Mouse (Mus musculus) hindbrain, embryonic 13.5 days (tissue): ENCODE results near the gene 9130008F23Rik. TPM values are rescaled to one million over a fixed set of nuclear protein-coding genes. Genes with fewer than 3 reads are reported as not detected.

Experiments
- ATAC-seq: fragments of 200-750 bp; cut with Nextera tagmentation; 2 replicates; pipeline ENCODE4 v1.8.0; 2017; ENCODE audit warnings: moderate TSS enrichment; ENCODE audit not compliant: low FRiP score
- H3K27ac ChIP-seq: fragments of 300-500 bp; sonication (generic); 2 replicates; pipeline ENCODE4 v1.5.1; 2015; ENCODE audit warnings: inconsistent platforms, mild to moderate bottlenecking, moderate library complexity
- H3K27me3 ChIP-seq: fragments of 300-500 bp; sonication (generic); 2 replicates; pipeline ENCODE4 v1.6.1; 2015; ENCODE audit warnings: mild to moderate bottlenecking, inconsistent platforms
- H3K36me3 ChIP-seq: fragments of 300-500 bp; sonication (generic); 2 replicates; pipeline ENCODE4 v1.6.1; 2015; ENCODE audit warnings: mild to moderate bottlenecking, inconsistent platforms
- H3K4me1 ChIP-seq: fragments of 300-500 bp; sonication (generic); replicated peaks from 2 replicates; pipeline ENCODE4 v1.6.1; 2015; ENCODE audit warnings: inconsistent platforms
- H3K4me2 ChIP-seq: fragments of 300-500 bp; sonication (generic); 2 replicates; pipeline ENCODE4 v1.6.1; 2015; ENCODE audit warnings: inconsistent platforms, mild to moderate bottlenecking, moderate library complexity
- H3K4me3 ChIP-seq: fragments of 300-500 bp; sonication (generic); 2 replicates; pipeline ENCODE4 v1.5.1; 2015; ENCODE audit warnings: mild to moderate bottlenecking, inconsistent platforms
- H3K9ac ChIP-seq: fragments of 300-500 bp; sonication (generic); 2 replicates; pipeline ENCODE4 v1.6.1; 2015; ENCODE audit warnings: mild to moderate bottlenecking, inconsistent platforms
- H3K9me3 ChIP-seq: fragments of 300-500 bp; sonication (generic); 2 replicates; pipeline ENCODE4 v1.6.1; 2016; ENCODE audit warnings: inconsistent platforms
- WGBS: fragments of 180-500 bp; shearing (Covaris S2); methylation state at CpG from one replicate; pipeline ENCODE4 v1.1.7; 2015; 5-methylcytosine and 5-hydroxymethylcytosine counted together
- polyA plus RNA-seq: library from polyadenylated mRNA; unstranded; fragments of >200 nt; fragmentation: Nextera tagmentation; extraction: Ambion mirVana; gene quantifications from 2 replicates; pipeline ENCODE4 v1.2.1, GENCODE M21; 2015

9130008F23Rik gene
- polyA plus RNA-seq: 0.49 and 1.0 TPM in 2 replicates

DNA sequence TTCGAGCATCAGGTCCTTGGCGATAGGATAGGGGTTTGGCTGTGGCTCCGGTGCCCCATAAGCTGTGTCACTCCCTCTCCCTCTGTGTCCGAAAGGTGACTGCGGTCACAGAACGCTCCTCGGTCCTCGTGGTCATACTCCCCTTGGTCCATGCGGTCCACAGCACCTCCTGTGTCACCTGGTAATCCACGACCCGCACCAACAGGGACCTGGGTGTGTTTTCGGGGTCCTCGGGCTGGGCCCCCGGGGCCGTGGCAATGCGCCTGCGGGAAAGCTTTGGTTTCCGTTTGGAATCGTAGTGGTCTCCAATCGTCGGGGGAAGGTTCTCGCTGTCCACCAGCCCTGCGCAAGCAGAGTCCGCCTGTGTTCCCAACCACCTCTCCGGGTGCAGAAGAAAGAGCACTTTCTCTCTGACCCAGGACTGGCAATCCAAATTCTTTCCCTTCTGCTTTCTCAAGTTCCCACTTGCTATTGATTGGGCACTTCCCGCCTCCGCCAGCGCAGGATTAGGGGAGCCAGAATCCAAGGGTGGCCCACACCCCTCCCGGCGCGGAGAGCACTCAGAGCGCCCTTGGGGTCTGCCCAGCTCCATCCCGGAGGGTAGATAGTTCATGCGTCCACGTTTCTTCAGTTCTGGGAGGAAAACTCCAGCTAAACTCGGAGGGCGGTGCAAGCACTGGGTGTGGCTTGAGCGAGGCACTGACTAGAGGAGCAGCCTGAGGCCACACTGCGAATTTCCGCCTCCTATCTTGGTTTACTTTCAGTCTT lies at the start of gene 9130008F23Rik:
Gene 9130008F23Rik, minus strand, starts transcription at position 636 of the 768 bp plus-strand sequence.
- ATAC-seq: peak; percentile 73
- H3K4me3 ChIP-seq: peak within 1 kb of the TSS; percentile 54
- H3K4me1 ChIP-seq: peaks cover 9% of the 10 kb centered on the region

GRCm38 (mm10) chr17:40915499-40915898 lies 35.1 kb upstream of the 9130008F23Rik start:
- Histone ChIP-seq H3K27ac (no peak overlapping the region), H3K4me1 (no peaks in the 10 kb centered on the region), H3K9ac (no peak overlapping the region), H3K27me3 (no peaks in the 10 kb centered on the region), H3K4me3 (no peak overlapping the region), H3K36me3 (no peaks in the 10 kb centered on the region), H3K4me2 (no peak overlapping the region), H3K9me3 (no peaks in the 10 kb centered on the region)
- no peak for ATAC-seq
- WGBS: 99% methylated on average over 2 of the region's 2 CpGs

More for the DNA sequence above, at the start of gene 9130008F23Rik:
- no peak within 1 kb of the TSS for H3K27ac ChIP-seq
- peak within 1 kb of the TSS; percentile 92 for H3K4me2 ChIP-seq
- peaks cover 12% of the 10 kb centered on the region for H3K27me3 ChIP-seq
- H3K9me3 ChIP-seq: no peaks in the 10 kb centered on the region
- no peaks in the 10 kb centered on the region for H3K36me3 ChIP-seq
- WGBS: under 1% methylated on average over 40 of the region's 40 CpGs
- peak within 1 kb of the TSS; percentile 55 for H3K9ac ChIP-seq

- Histone ChIP-seq H3K9me3 (no peaks in the 10 kb centered on the region), H3K36me3 (no peaks in the 10 kb centered on the region), H3K27me3 (no peaks in the 10 kb centered on the region), H3K4me3 (no peak within 1 kb of the TSS), H3K9ac (no peak within 1 kb of the TSS), H3K4me1 (no peaks in the 10 kb centered on the region), H3K27ac (no peak within 1 kb of the TSS), H3K4me2 (no peak within 1 kb of the TSS)
- 92% methylated on average over 2 of the region's 2 CpGs for WGBS
- no peak for ATAC-seq
Observed at GRCm38 (mm10) chr17:40914250-40914649, 33.9 kb upstream of the 9130008F23Rik start, which contains the start of gene Glyatl3. Gene Glyatl3, minus strand, starts transcription at chr17:40914350.

DNA sequence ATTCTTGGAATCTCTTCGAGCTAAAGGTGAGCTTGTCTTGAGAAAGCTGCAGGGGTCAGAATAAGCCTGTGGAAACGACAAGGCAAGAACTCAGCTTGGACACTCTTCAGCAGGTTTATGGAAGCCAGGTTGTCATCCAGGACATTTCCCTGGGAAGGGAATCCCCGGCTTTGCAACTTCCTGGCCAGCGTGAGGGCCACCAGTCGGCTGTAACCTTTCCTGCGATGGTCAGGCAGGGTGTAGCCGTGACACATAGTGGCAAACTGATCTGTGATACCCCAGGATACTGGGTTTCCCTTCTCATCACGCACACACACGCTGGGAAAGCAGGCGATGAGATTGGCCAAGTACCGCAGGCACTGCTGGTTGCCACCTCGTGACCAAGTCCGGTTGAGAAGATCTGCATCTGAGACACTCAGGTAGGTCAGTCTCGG lies 24.4 kb upstream of the 9130008F23Rik start:
- Histone ChIP-seq H3K27me3 (no peaks in the 10 kb centered on the region), H3K4me2 (peak overlapping the region; percentile 44), H3K36me3 (no peaks in the 10 kb centered on the region), H3K27ac (no peak overlapping the region), H3K9me3 (no peaks in the 10 kb centered on the region), H3K4me1 (peaks cover 5% of the 10 kb centered on the region; the same call in 1 of the 2 replicates), H3K9ac (no peak overlapping the region), H3K4me3 (peak overlapping the region; percentile 15)
- no peak for ATAC-seq
- WGBS: 14% methylated on average over 14 of the region's 14 CpGs

DNA sequence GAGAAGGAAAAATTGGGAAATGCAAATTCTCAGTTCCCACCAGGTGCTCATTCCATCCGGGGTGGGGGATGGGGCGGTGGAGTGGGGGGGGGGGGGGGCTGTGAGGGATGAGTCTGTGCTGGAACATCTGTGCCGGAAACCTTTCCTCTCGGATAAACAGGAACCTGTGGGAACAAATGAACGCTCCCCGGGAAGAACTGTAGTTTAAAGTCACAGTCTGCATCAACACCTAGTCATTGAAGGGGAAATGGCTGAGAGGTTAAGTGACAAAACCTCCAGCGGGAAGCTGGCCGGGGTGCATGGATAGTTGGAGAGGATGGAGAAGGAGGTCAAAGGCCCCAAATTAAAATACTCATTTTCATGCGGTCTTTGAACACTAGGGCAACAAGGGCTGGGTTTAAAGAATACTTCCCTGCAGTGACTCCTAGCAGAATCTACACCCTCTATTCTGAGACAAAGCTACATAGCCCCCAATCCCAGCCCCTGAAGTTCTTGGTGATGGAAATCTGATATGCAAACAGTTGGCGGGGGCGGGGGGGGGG lies 23.8 kb upstream of the 9130008F23Rik start:
- ATAC-seq: peak; percentile 32; the same call in 1 of the 2 replicates
- Histone ChIP-seq H3K9me3 (no peaks in the 10 kb centered on the region), H3K4me2 (peak overlapping the region; percentile 44), H3K4me1 (peaks cover 5% of the 10 kb centered on the region; the same call in 1 of the 2 replicates), H3K4me3 (no peak overlapping the region), H3K36me3 (no peaks in the 10 kb centered on the region), H3K27me3 (no peaks in the 10 kb centered on the region), H3K9ac (no peak overlapping the region), H3K27ac (no peak overlapping the region)
- 14% methylated on average over 11 of the region's 11 CpGs for WGBS

DNA sequence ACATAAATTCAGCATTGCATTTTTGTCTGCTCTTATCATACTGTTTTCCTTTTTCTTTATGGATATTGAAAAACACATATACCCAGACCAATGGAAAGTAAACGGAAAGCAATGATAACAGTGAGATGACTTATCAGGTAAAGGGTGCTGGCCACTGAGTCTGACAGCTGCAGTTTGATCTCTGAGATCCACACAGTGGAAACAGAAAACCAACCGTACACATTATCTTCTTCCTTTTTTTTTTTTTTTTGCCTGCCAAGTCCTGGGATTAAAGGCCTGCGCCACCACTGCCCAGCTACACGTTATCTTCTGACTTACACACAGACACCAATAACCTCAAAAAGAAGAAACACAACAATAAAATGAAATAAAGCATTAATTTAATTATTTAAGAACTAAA lies 23.0 kb upstream of the 9130008F23Rik start:
- Histone ChIP-seq H3K27me3 (no peaks in the 10 kb centered on the region), H3K27ac (no peak overlapping the region), H3K4me2 (no peak overlapping the region), H3K36me3 (no peaks in the 10 kb centered on the region), H3K9ac (no peak overlapping the region), H3K4me3 (no peak overlapping the region), H3K9me3 (no peaks in the 10 kb centered on the region), H3K4me1 (peaks cover 5% of the 10 kb centered on the region; the same call in 1 of the 2 replicates)
- WGBS: 68% methylated on average over 4 of the region's 4 CpGs
- no peak for ATAC-seq

GRCm38 (mm10) chr17:40899783-40900363 lies 19.5 kb upstream of the 9130008F23Rik start:
- H3K9ac ChIP-seq: no peak overlapping the region
- H3K9me3 ChIP-seq: no peaks in the 10 kb centered on the region
- no peak overlapping the region for H3K27ac ChIP-seq
- H3K27me3 ChIP-seq: no peaks in the 10 kb centered on the region
- 36% methylated on average over 4 of the region's 4 CpGs for WGBS
- no peak for ATAC-seq
- H3K36me3 ChIP-seq: no peaks in the 10 kb centered on the region
- H3K4me3 ChIP-seq: no peak overlapping the region
- no peak overlapping the region for H3K4me2 ChIP-seq
- peaks cover 5% of the 10 kb centered on the region; the same call in 1 of the 2 replicates for H3K4me1 ChIP-seq

GRCm38 (mm10) chr17:40896863-40897262 lies 16.5 kb upstream of the 9130008F23Rik start:
- no peaks in the 10 kb centered on the region for H3K27me3 ChIP-seq

DNA sequence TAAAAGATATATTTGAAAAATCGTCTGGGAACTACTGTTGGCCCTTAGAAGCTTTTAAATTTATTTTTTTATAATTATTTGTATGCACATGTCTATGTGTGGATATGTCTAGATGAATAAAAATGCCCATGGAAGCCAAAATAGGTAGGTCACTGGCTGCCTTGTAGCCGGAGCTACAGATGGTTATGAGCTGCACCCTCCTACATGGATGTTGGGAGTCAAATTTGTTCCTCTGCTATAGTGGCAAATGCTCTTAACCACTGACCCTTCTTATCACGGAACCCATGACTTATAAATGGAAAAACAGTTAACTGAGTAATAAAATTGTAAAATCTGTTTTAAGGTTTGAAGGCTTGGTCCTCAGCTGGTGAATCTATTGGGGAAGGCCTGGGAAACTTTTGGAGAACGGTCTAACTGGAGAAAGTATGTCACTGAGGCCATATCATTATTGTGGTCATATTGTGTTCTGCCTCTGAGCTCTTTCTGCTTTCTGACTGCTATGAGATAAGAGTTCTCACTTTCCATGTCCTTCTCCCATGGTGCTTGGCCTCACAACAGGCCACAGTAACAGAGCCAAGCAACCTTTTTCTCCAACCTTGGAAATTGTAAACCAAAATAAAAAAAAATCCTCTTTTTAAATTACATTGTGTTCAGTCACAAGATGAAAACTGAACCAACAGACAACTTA lies 7.6 kb upstream of the 9130008F23Rik start:
- no peaks in the 10 kb centered on the region for H3K9me3 ChIP-seq
- no peak overlapping the region for H3K4me3 ChIP-seq
- ATAC-seq: no peak
- no peak overlapping the region for H3K27ac ChIP-seq
- H3K4me1 ChIP-seq: no peaks in the 10 kb centered on the region
- no peak overlapping the region for H3K4me2 ChIP-seq
- WGBS: 85% methylated on average over 4 of the region's 4 CpGs
- H3K9ac ChIP-seq: no peak overlapping the region
- H3K36me3 ChIP-seq: no peaks in the 10 kb centered on the region
- no peaks in the 10 kb centered on the region for H3K27me3 ChIP-seq

More at GRCm38 (mm10) chr17:40896863-40897262, 16.5 kb upstream of the 9130008F23Rik start:
- Histone ChIP-seq H3K9ac (no peak overlapping the region), H3K27ac (no peak overlapping the region), H3K4me3 (no peak overlapping the region), H3K4me1 (no peaks in the 10 kb centered on the region), H3K4me2 (no peak overlapping the region), H3K9me3 (no peaks in the 10 kb centered on the region), H3K36me3 (no peaks in the 10 kb centered on the region)
- 76% methylated on average over 1 of the region's 1 CpGs for WGBS
- no peak for ATAC-seq

GRCm38 (mm10) chr17:40885155-40885554 lies 4.8 kb upstream of the 9130008F23Rik start:
- Histone ChIP-seq H3K4me2 (no peak overlapping the region), H3K9me3 (no peaks in the 10 kb centered on the region), H3K4me1 (peaks cover 5% of the 10 kb centered on the region), H3K27ac (no peak overlapping the region), H3K36me3 (no peaks in the 10 kb centered on the region), H3K4me3 (no peak overlapping the region), H3K9ac (no peak overlapping the region), H3K27me3 (peaks cover 11% of the 10 kb centered on the region)
- WGBS: 89% methylated on average over 4 of the region's 4 CpGs
- ATAC-seq: no peak

GRCm38 (mm10) chr17:40882172-40882571 lies 1.8 kb upstream of the 9130008F23Rik start:
- WGBS: 93% methylated on average over 6 of the region's 6 CpGs
- Histone ChIP-seq H3K4me3 (no peak overlapping the region), H3K27me3 (peaks cover 12% of the 10 kb centered on the region), H3K9me3 (no peaks in the 10 kb centered on the region), H3K4me2 (no peak overlapping the region), H3K4me1 (peaks cover 9% of the 10 kb centered on the region), H3K9ac (no peak overlapping the region), H3K36me3 (no peaks in the 10 kb centered on the region), H3K27ac (no peak overlapping the region)
- no peak for ATAC-seq

- Histone ChIP-seq H3K4me2 (peak overlapping the region; percentile 92), H3K9ac (peak overlapping the region; percentile 55), H3K36me3 (no peaks in the 10 kb centered on the region), H3K27me3 (peaks cover 12% of the 10 kb centered on the region), H3K4me1 (peaks cover 9% of the 10 kb centered on the region), H3K4me3 (peak overlapping the region; percentile 54), H3K9me3 (no peaks in the 10 kb centered on the region), H3K27ac (no peak overlapping the region)
- ATAC-seq: no peak
- WGBS: 5% methylated on average over 6 of the region's 6 CpGs
Observed at GRCm38 (mm10) chr17:40879528-40879923, 833 bp downstream of the 9130008F23Rik start.
